Mouse (Mus musculus): Measurements from ENCODE around the gene Catip. TPM values are rescaled to one million over a fixed set of nuclear protein-coding genes. Genes with fewer than 3 reads are reported as not detected.
"Not testable (repeated sequence)": the region's sequence is repeated elsewhere in the genome, so short reads cannot be mapped to it uniquely, and the experiment has no call there.

Gene Catip
- 1 to 10 TPM in 2 of 4 experiments, under 1 TPM in 2; 0.21 to 1.4 (median 0.81) TPM for total RNA-seq (2022)

- DNase-seq = peak; percentile 68
These were observed at the start of gene Catip for GRCm38 (mm10) chr1:74361812-74362211. Gene Catip (plus strand): TSS chr1:74362108.

GRCm38 (mm10) chr1:74313049-74313692 is 48.7 kb upstream of the Catip start:
- no peak for DNase-seq

GRCm38 (mm10) chr1:74314796-74315195 is 47.1 kb upstream of the Catip start:
- no peak for DNase-seq

GRCm38 (mm10) chr1:74316114-74316827 is 45.6 kb upstream of the Catip start:
- no peak for DNase-seq

- DNase-seq = no peak
These were observed 43.2 kb upstream of the Catip start for GRCm38 (mm10) chr1:74318711-74319110.

GRCm38 (mm10) chr1:74321396-74321795 is 40.5 kb upstream of the Catip start:
- DNase-seq = no peak

GRCm38 (mm10) chr1:74326916-74327315 is 35.0 kb upstream of the Catip start:
- DNase-seq = not testable (repeated sequence)

GRCm38 (mm10) chr1:74329899-74330431 is 31.9 kb upstream of the Catip start:
- DNase-seq = no peak

GRCm38 (mm10) chr1:74331046-74331681 is 30.7 kb upstream of the Catip start:
- no peak for DNase-seq

GRCm38 (mm10) chr1:74332241-74332763 is 29.6 kb upstream of the Catip start:
- peak; percentile 96 for DNase-seq

- DNase-seq = no peak
These were observed 29.0 kb upstream of the Catip start for GRCm38 (mm10) chr1:74332930-74333329.

GRCm38 (mm10) chr1:74334607-74335006 is 27.3 kb upstream of the Catip start:
- DNase-seq = no peak

- DNase-seq = no peak
These were observed 26.9 kb upstream of the Catip start for GRCm38 (mm10) chr1:74335033-74335432.

GRCm38 (mm10) chr1:74335436-74336170 is 26.3 kb upstream of the Catip start:
- DNase-seq = no peak

- DNase-seq = no peak
These were observed 24.6 kb upstream of the Catip start for GRCm38 (mm10) chr1:74337241-74337771.

- DNase-seq = no peak
These were observed 23.9 kb upstream of the Catip start for GRCm38 (mm10) chr1:74338013-74338412.

GRCm38 (mm10) chr1:74338626-74339025 is 23.3 kb upstream of the Catip start:
- DNase-seq = no peak

- DNase-seq = no peak
These were observed 22.0 kb upstream of the Catip start for GRCm38 (mm10) chr1:74339917-74340316.

- peak; percentile 76 for DNase-seq
These were observed 21.5 kb upstream of the Catip start for GRCm38 (mm10) chr1:74340361-74340764.

GRCm38 (mm10) chr1:74340992-74341391 is 20.9 kb upstream of the Catip start:
- DNase-seq = not testable (repeated sequence)

GRCm38 (mm10) chr1:74341898-74342297 is 20.0 kb upstream of the Catip start:
- no peak for DNase-seq

GRCm38 (mm10) chr1:74342308-74342707 is 19.6 kb upstream of the Catip start:
- DNase-seq = no peak

Data from adrenal gland, adult 8-10 months (tissue).